Mouse (Mus musculus) spleen, adult 2 months (tissue): ENCODE measurements around the gene Plau.

Experiments used
- CTCF ChIP-seq: fragments of 200-500 bp; IDR thresholded peaks from 2 replicates; pipeline ENCODE4 v1.5.1; 2011; ENCODE audit warnings: mild to moderate bottlenecking, inconsistent platforms; ENCODE audit not compliant: insufficient read depth, insufficient read length, insufficient replicate concordance; ENCODE audit errors: extremely low read depth
- POLR2A ChIP-seq: fragments of 200-500 bp; IDR thresholded peaks from 2 replicates; pipeline ENCODE4 v1.6.1; 2011; ENCODE audit warnings: low read depth, low read length, inconsistent platforms

- TF ChIP-seq CTCF: no peak
- no peak for TF ChIP-seq POLR2A
These were observed 55.5 kb downstream of the Plau start for GRCm38 (mm10) chr14:20891941-20892402.
